In the genomic region with DNA sequence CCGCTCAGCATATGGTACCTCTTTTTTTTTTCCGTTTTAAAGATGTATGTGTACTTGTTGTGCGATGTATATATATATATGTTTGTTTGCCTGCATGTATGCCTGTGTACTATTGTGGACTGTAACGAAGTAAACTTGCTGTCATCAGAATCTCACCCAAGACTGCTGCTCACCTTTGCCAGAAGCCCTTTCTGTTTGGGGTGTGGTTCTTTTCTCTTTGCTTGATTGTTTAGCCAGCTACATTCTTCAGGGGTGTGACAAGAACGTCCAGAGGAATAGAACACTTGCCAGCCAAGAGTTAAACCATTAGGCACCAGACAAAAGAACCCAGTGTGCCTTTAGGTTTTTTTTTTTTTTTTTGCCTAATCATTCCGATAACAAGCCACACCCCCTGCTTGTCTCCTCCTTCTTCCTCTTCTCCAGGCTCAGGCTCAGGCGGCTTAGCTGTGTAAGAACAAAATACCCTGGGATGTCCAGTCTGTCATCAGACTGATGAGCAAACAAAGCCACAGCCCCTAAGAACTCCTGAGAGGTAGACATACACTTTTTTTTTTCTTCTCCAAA, we compare ENCODE assay signal across 8 mouse cellular contexts. TPM values are rescaled to one million over a fixed set of nuclear protein-coding genes. Genes with fewer than 3 reads are reported as not detected.
A peak's percentile ranks its signal among the peaks of the same experiment; 100 is the strongest.
DNase-seq lines count a peak whose midpoint lies in the region; ATAC-seq and TF ChIP-seq lines count a peak whose summit lies in the region.

No protein-coding gene starts in this region.

- WGBS in neural tube, embryonic 13.5 days: 41% methylated on average over 7 of the region's 7 CpGs
- WGBS in bone marrow, adult 2 months: 37% methylated on average over 7 of the region's 7 CpGs
- 47% methylated on average over 7 of the region's 7 CpGs for WGBS in heart, embryonic 16.5 days
- WGBS in lung, adult 2 months: 42% methylated on average over 7 of the region's 7 CpGs
- whole genome bisulfite sequencing in neural tube, embryonic 15.5 days: 37% methylated on average over 7 of the region's 7 CpGs

- H3K9ac ChIP-seq in neural tube, embryonic 13.5 days: no peak overlapping the region
- no peak overlapping the region for H3K9ac ChIP-seq in heart, embryonic 16.5 days (ENCODE audit: low read length)
- no peak overlapping the region for H3K9ac ChIP-seq in neural tube, embryonic 15.5 days (replicated peaks)

- no peak for ATAC-seq in neural tube, embryonic 13.5 days (ENCODE audit: low read depth)
- no peak for ATAC-seq in heart, embryonic 16.5 days (replicated peaks; ENCODE audit: extremely low read depth, insufficient read depth, low FRiP score)
- no peak for ATAC-seq in neural tube, embryonic 15.5 days (ENCODE audit: low FRiP score)

- 0 out of 2 replicates have a peak overlapping the region, but pooled peaks have one; percentile 3 for H3K4me2 ChIP-seq in neural tube, embryonic 13.5 days
- H3K4me2 ChIP-seq in heart, embryonic 16.5 days (ENCODE audit: low read depth, low read length): peak overlapping the region; percentile 51
- no peak overlapping the region for H3K4me2 ChIP-seq in neural tube, embryonic 15.5 days

- peaks cover 11% of the 10 kb centered on the region; the same call in 1 of the 2 replicates for H3K4me1 ChIP-seq in neural tube, embryonic 13.5 days (replicated peaks)
- peaks cover 5% of the 10 kb centered on the region; the same call in 1 of the 2 replicates for H3K4me1 ChIP-seq in bone marrow, adult 2 months (ENCODE audit: control insufficient read depth, insufficient read depth, low read length)
- H3K4me1 ChIP-seq in heart, embryonic 16.5 days (ENCODE audit: control insufficient read depth, insufficient read depth, low read length): 0 out of 2 replicates have a peak, but pooled peaks cover 5% of the 10 kb centered on the region
- no peaks in the 10 kb centered on the region for H3K4me1 ChIP-seq in lung, adult 2 months (ENCODE audit: control insufficient read depth, insufficient read depth, low read length)
- peaks cover 11% of the 10 kb centered on the region; the same call in 1 of the 2 replicates for H3K4me1 ChIP-seq in neural tube, embryonic 15.5 days

- no peak for DNase-seq in neural tube, embryonic 10.5 days (ENCODE audit: extremely low spot score, low spot score)
- peak; percentile 39 for DNase-seq in lung, adult 2 months
- peak; percentile 54 for DNase-seq in testis, postnatal 10 days (ENCODE audit: low spot score)
- no peak for DNase-seq in frontal cortex, adult 2 months (ENCODE audit: extremely low spot score in 1 of 2, low spot score in 1 of 2)

- H3K4me3 ChIP-seq in neural tube, embryonic 13.5 days: no peak overlapping the region
- peak overlapping the region; percentile 48 for H3K4me3 ChIP-seq in bone marrow, adult 2 months (replicated peaks; ENCODE audit: control insufficient read depth, low read depth, low read length)
- peak overlapping the region; percentile 28 for H3K4me3 ChIP-seq in heart, embryonic 16.5 days (ENCODE audit: low read length)
- H3K4me3 ChIP-seq in lung, adult 2 months (replicated peaks; ENCODE audit: extremely low read depth, low read depth, low read length): peak overlapping the region; percentile 42
- H3K4me3 ChIP-seq in neural tube, embryonic 15.5 days (replicated peaks): no peak overlapping the region

- TF ChIP-seq POLR2A in bone marrow, adult 2 months (IDR thresholded peaks at IDR 0.05; ENCODE audit: borderline replicate concordance, control insufficient read depth, low read depth, low read length): no peak
- TF ChIP-seq POLR2A in lung, adult 2 months (IDR thresholded peaks at IDR 0.05; ENCODE audit: borderline replicate concordance, extremely low read depth, low read depth, low read length): peak; percentile 11; the same call in 1 of the 2 replicates

- peaks cover 5% of the 10 kb centered on the region; the same call in 1 of the 2 replicates for H3K36me3 ChIP-seq in neural tube, embryonic 13.5 days
- H3K36me3 ChIP-seq in heart, embryonic 16.5 days (ENCODE audit: control insufficient read depth, insufficient read depth): no peaks in the 10 kb centered on the region
- H3K36me3 ChIP-seq in neural tube, embryonic 15.5 days: no peaks in the 10 kb centered on the region

- H3K9me3 ChIP-seq in neural tube, embryonic 13.5 days: no peaks in the 10 kb centered on the region
- 0 out of 2 replicates have a peak, but pooled peaks cover 3% of the 10 kb centered on the region for H3K9me3 ChIP-seq in heart, embryonic 16.5 days (replicated peaks; ENCODE audit: control insufficient read depth, low read length)
- no peaks in the 10 kb centered on the region for H3K9me3 ChIP-seq in neural tube, embryonic 15.5 days (replicated peaks)

- H3K27me3 ChIP-seq in neural tube, embryonic 13.5 days: no peaks in the 10 kb centered on the region
- no peaks in the 10 kb centered on the region for H3K27me3 ChIP-seq in heart, embryonic 16.5 days (ENCODE audit: control insufficient read depth, insufficient read depth, low read length)
- no peaks in the 10 kb centered on the region for H3K27me3 ChIP-seq in neural tube, embryonic 15.5 days (replicated peaks)

- no peak overlapping the region for H3K27ac ChIP-seq in neural tube, embryonic 13.5 days (replicated peaks)
- H3K27ac ChIP-seq in bone marrow, adult 2 months (ENCODE audit: control insufficient read depth, insufficient read depth, low read depth, low read length, poor library complexity): no peak overlapping the region; the same call in 1 of the 2 replicates
- peak overlapping the region; percentile 0; the same call in 1 of the 2 replicates for H3K27ac ChIP-seq in heart, embryonic 16.5 days (ENCODE audit: low read length)
- H3K27ac ChIP-seq in neural tube, embryonic 15.5 days (replicated peaks): no peak overlapping the region

- no peak for TF ChIP-seq CTCF in bone marrow, adult 2 months (IDR thresholded peaks at IDR 0.05; ENCODE audit: control insufficient read depth, insufficient read depth, low read length)
- TF ChIP-seq CTCF in lung, adult 2 months (IDR thresholded peaks at IDR 0.05; ENCODE audit: insufficient read depth, low read length): no peak

RNA-seq across cellular contexts. Expression of gene Snx10, which starts 20.5 kb away (rescaled TPM):
- 49.4 and 54.8 TPM in 2 replicates for polyA plus RNA-seq in neural tube, embryonic 13.5 days (2015; fragmentation: Nextera tagmentation; extraction: Ambion mirVana)
- 13.7 and 18.5 TPM in 2 replicates for polyA plus RNA-seq in bone marrow, adult 2 months (2011; ENCODE audit: insufficient read depth, insufficient read length, low replicate concordance, missing spikeins)
- polyA plus RNA-seq in heart, embryonic 16.5 days (2015; fragmentation: Nextera tagmentation; extraction: Ambion mirVana): 13.5 and 17.2 TPM in 2 replicates
- polyA plus RNA-seq in lung, adult 2 months (2012; rRNA removed): 2.6 and 4.0 TPM in 2 replicates
- 55.6 and 63.4 TPM in 2 replicates for polyA plus RNA-seq in neural tube, embryonic 15.5 days (2015; fragmentation: Nextera tagmentation; extraction: Ambion mirVana)
- 56.0 and 73.2 TPM in 2 replicates for polyA plus RNA-seq in frontal cortex, adult 2 months (2012; rRNA removed)

Comparison
In these comparisons a context has a peak if more than half of its experiments do, and no peak if none do; other contexts are left out.
1. H3K4me3 ChIP-seq: peak in bone marrow, adult 2 months (single experiment), heart, embryonic 16.5 days (single experiment) and lung, adult 2 months (single experiment); none in neural tube, embryonic 13.5 days (single experiment) and neural tube, embryonic 15.5 days (single experiment).
2. DNase-seq: peak in lung, adult 2 months (single experiment) and testis, postnatal 10 days (single experiment); none in neural tube, embryonic 10.5 days (single experiment) and frontal cortex, adult 2 months (0 of 2).